Mouse (Mus musculus) frontal cortex, postnatal 25 days (tissue): Measurements from ENCODE around the gene Hils1.

Experiments
- DNase-seq, 2 experiments: peaks; one replicate each; pipeline ENCODE4 v3.0.0; 2022; ENCODE audit warnings: low spot score in 2 of 2

Gene Hils1

DNA sequence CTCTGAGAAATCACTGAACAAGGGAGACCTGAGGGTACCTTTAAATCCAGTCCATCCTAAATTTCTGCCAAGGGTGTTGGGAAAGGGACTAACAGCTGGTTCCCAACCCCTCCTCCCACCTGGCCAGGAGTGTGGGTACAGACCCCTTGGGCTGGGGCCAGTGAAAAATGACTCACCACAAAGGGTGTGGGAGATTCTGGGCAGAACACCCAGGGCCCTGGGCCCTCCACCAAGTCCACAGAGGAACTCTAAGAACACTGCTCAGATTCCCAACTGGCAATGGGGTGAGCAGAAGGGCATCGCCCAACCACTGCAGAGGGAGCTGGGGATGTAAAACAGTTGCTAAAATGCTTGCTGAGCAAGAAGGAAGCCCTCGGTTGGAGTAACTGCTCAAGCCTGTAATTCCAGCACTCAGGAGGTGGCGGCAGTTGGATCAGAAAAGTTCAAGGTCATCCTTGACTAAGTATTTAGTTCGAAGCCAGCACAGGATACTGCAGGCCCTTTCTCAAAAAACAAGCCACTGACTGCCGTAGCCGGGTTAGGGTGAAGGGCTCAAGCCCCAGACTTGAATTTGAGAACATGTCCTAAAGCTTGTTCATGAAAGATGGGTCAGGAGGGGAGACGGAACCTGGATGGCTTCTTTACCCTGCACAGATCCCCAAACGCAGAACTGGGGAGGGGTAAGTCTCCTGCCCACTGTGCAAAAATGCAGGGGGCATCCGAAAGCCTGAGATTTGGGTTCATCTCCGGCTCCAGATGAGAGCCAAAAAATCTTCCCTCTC is 21.6 kb downstream of the Hils1 start:
- no peak for DNase-seq

DNA sequence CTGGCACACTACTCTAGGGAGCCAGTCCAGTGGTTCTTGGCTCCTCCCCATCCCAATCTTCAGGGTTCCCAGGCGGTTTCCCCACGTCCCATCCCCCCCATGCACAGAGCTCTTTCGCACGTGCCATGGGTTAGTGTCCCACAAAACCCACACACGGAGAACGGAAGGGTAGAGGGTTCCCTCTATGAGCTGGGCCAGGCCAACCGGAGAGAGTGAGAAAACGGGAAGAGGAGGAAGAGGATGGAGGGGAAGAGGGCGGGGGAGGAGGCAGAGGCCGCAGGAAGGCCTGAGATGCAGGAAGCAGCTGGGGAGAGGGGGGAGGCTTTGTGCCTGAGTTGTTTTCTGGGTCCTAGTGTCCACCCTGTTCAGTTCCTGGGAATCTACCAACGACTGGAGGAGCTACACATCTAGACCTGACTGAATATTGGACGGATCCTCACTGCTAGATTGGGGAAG is 22.2 kb downstream of the Hils1 start:
- DNase-seq: peak; percentile 55 to 71

GRCm38 (mm10) chr11:94990102-94990748 is 22.8 kb downstream of the Hils1 start:
- DNase-seq: no peak

- DNase-seq: peak; percentile 84 to 85
Observed at GRCm38 (mm10) chr11:94990749-94991577, 23.6 kb downstream of the Hils1 start, which contains the start of gene Ppp1r9b. TSS of gene Ppp1r9b (plus strand) at chr11:94991035.

DNA sequence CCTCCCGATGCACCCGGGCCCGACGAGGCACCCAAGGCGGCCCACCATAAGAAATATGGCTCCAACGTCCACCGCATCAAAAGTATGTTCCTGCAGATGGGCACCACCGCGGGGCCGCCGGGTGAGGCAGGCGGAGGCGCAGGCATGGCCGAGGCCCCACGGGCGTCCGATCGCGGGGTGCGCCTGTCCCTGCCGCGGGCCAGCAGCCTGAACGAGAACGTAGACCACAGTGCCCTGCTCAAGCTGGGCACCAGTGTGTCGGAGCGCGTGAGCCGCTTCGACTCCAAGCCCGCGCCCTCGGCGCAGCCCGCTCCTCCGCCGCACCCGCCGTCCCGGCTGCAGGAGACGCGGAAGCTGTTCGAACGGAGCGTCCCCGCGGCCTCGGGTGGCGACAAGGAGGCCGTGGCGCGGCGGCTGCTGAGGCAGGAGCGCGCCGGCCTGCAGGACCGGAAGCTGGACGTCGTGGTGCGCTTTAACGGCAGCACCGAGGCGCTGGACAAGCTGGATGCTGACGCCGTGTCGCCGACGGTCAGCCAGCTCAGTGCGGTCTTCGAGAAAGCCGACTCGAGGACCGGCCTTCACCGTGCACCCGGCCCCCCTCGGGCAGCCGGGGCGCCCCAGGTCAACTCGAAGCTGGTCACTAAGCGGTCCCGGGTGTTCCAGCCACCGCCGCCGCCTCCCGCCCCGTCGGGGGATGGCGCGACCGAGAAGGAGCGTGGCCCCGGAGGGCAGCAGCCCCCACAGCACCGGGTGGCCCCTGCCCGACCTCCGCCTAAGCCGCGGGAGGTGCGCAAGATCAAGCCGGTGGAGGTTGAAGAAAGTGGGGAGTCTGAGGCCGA is 24.5 kb downstream of the Hils1 start:
- no peak for DNase-seq

DNA sequence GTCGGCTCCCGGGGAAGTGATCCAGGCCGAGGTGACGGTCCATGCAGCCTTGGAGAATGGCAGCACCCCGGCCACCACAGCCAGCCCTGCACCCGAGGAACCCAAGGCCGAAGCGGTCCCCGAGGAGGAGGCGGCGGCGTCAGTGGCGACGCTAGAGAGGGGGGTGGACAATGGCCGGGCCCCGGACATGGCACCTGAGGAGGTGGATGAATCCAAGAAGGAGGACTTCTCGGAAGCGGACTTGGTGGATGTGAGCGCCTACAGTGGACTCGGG is 25.0 kb downstream of the Hils1 start:
- DNase-seq: no peak

DNA sequence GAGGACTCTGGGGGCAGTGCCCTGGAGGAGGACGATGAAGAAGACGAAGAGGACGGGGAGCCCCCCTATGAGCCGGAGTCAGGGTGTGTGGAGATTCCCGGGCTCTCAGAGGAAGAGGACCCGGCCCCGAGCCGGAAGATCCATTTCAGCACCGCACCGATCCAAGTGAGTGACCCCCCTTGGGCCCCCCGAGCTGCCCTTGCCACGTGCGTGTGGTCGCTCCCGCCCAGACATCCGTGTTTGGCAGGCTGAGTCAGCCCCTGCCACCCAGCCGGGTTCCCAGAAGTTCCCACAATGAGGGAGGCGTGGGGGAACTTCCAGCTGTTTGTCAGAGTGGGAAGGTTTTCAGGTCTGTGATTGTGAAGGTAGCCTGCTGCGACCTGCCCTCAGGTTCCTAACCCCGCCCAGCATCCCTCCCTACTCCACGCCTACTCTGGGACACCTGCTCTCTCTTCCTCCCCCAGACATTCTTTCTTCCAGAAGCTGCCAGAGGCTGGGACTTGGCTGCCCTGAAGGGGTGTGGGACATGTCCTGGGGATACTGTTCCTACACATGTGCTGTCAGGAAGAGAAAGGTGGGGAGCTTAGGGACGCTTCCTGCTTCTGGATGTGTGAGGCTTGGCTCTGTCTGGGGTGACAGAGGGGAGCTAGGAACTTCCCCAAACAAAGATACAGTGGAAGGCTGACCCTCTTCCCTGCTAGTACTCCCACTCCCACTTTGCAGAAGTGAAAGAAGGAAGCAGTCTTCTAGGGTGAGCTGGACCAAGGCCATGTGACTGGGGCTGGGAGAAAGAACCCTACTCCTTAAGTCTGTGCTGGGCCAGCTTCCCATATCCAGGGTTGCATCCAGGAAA is 25.6 kb downstream of the Hils1 start:
- no peak for DNase-seq

DNA sequence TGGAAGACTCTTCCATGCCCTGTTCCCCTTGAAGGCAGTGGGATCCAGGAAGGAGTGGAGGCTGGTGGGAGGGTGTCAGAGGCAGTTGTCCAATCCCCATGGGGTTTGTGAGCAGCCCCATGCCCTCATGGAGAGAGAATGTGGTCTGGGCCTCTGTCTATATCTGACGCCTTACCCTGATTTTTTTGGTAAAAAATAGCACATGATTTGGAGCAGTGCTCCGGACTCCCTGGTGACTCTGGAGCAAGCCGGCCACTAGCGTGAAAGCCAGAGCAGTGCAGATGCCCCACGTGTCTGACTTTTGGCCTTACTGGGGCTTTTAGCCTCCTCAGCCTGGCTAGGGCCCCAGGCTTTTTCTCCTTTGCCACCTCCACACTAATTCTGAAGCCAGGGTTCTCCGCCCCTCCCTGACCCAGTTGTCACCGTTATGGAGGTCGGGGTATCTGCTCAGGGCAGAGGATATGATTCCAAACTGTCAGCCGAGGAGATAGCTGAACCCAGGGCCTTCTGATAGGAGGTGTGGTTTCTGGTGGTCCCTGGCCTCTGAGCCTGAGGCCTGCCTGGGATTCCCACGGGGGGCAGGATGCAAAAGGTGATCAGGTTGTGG is 26.9 kb downstream of the Hils1 start:
- no peak for DNase-seq

- no peak for DNase-seq
Observed at GRCm38 (mm10) chr11:94994947-94995772, 27.8 kb downstream of the Hils1 start.

DNA sequence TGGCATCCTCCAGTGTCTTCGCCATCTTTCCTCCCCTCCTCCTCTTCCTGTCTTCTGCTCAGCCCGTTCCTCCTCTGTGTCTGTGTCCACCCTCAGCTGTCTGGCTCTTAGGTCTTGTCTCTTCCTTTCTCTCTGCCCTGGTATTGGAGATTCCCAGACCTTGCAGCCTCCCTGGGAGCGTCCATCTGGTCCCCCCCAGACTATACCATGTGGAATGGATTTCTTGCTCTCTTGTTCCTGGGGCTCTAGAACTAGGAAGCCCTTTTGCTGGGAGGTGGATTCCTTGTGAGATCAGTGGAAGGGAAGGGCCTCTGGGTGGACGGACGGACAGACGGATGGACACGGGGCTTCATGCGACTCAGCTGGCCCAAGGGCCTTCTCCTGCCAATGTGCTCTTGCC is 28.7 kb downstream of the Hils1 start:
- no peak for DNase-seq

DNA sequence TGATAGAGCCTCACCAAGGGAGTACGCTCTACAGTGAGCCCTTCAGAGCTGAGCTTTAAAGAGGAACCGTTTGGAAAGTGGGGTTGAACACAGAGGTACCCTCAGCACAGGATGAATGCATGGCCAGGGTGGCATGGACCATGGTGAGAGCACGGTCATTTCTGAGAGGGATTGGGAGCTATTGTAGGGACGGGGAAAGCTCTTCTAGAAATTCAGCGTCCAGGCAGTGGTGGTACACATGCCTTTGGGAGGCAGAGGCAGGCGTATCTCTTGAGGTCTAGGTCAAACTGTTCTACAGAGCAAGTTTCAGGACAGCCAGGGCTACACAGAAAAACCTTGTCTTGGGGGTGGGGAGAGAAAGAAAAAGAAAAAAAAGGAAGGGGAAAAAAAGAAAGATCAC is 29.6 kb downstream of the Hils1 start:
- DNase-seq: no peak

- no peak for DNase-seq
Observed at GRCm38 (mm10) chr11:94997596-94997995, 30.2 kb downstream of the Hils1 start.

DNA sequence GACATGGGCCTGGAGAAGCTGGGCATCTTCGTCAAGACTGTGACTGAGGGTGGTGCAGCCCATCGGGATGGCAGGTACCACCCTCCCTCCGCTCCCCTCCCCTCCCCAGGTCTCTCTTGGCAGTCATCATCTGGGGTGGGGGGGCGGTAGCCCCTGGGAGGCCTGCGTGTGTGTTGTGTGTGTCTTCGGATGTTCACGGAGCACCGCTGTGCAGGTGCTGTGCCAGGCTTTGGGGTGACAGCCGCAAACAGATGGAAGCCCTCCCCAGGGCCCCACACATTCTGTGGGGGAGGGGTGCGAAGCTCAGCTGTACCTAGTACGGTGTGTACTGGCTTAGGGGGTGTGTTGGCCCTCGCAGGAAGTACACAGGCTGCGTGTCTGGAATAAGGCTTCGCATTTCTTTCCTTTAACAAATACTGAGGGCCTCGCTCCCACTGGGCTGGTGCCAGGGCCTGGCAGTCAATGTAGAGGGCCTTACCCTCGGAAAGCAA is 30.7 kb downstream of the Hils1 start:
- no peak for DNase-seq

GRCm38 (mm10) chr11:95000128-95000527 is 32.7 kb downstream of the Hils1 start:
- no peak for DNase-seq

DNA sequence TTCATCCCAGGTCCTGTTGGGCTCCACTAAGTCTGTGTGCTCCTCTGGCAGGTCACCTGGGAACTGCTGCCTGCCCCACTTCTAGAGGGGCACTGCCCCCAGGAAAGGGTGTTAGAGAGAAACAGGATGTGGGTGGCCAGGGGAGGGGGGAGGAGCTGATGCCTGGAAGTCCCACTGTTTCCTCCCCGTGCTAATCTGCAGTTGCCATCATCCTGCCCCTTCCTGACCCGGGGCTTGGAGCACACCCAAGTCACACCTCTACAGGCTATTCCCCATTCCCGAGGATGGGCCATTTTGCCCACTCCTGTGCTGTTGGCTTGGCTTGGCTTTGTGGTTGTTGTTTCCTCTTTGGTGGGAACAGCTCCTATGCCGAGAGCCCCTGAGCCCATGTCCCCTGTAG is 33.2 kb downstream of the Hils1 start:
- DNase-seq: no peak

DNA sequence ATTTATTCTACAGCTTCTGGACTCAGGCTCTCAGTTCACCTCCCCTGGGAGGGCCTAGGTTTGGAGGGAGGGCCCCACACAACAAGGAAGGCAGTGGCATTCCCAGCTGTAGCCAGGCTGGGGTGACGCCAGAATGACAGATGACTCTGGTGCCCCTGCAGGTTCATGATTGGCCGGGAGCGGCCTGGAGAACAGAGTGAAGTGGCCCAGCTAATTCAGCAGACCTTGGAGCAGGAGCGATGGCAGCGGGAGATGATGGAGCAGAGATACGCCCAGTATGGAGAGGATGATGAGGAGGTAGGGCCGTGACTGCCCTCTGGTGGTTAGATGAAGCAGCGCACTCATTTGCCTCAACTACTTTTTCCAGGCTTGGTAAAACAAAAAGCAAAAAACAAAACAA is 33.7 kb downstream of the Hils1 start:
- peak; percentile 58 for DNase-seq

GRCm38 (mm10) chr11:95001584-95002347 is 34.4 kb downstream of the Hils1 start:
- no peak for DNase-seq

- DNase-seq: no peak
Observed at GRCm38 (mm10) chr11:95002705-95003104, 35.3 kb downstream of the Hils1 start.
